Mouse (Mus musculus): Measurements from ENCODE around the gene Ppp6r3.

Gene Ppp6r3

DNA sequence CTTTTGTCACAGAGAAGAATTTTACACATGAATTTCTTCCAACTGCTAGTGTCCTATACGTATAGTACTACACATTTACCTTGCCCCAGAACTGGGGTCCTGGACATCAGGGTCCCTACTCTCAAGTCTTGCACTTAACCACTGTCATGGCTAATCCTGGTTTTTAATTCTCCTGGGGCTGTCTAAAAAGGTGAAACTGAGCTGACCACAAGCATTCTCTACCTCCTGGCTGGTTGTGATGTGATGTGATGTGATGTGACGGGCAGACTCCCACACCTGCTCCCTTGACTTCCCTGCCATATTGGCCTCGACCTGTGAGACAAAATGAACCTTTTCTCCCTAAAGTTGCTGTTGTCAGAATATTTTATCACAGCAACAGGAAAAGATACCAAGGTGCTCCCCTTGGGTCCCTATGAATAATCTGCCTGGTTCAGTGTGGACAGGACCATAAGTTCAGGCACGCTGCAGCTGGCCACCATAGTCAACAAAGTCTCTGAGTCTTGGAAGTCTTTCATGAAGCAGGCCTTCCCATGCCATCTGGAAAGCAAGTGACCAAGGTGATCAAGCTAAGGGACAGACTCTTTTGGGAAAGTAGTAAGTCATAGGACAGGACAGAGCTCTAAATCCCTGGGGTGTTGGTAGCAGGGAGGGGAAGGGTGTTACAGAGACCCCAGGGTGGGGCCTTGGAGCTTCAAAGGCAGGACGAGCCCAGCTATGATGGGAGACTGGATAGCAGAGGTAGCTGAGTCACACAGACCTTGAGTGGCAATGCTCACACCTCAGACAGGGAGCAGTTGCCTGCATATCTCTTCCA, 1.1 kb upstream of the Ppp6r3 start:
- DNase-seq (ENCODE audit: low spot score in 2 of 2) = no peak

- DNase-seq (ENCODE audit: low spot score in 2 of 2) = peak in 1 of 2 experiments; percentile 80
These were observed 295 bp downstream of the Ppp6r3 start for GRCm38 (mm10) chr19:3575276-3575631.

GRCm38 (mm10) chr19:3574593-3575094, 905 bp downstream of the Ppp6r3 start:
- no peak for DNase-seq (ENCODE audit: low spot score in 2 of 2)

DNA sequence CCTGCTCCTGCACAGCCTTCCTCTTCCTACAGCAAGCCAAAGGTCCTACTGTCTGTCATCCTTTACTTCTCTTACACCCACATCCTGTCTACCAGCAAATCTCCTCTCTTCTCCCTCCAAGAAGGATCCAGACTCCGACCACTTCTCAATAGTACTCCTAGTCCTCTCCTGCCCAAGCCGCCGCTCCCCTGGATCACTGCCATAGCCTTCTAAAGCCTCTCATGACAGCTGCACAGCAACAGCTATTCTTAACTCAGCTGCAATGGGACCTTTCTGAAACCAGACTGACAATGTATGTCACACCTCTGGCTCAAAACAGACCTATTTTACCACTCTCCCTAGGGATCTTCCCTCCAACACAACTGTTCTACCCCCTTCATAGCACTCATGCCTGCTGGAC, 11.2 kb downstream of the Ppp6r3 start:
- DNase-seq (ENCODE audit: low spot score in 2 of 2) = no peak

DNA sequence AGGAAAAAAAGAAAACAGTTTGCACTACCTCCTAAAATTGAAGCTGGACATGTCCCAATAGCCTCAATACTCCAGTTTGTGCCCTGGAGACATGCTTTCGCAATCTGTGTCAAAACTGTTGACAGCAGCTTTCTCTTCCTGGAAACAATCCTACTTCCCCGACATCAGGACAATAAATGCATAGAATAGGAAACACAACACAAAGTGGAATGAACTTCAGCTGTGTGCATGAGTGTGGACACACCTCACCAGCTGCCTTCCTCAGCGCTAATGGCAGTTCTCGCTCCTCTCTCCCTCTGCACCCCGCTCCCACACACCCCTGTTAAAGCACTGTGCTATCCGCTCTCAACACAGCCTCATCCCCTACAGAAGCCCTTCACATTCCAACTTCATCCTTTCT, 12.8 kb downstream of the Ppp6r3 start:
- DNase-seq (ENCODE audit: low spot score in 2 of 2) = peak in 1 of 2 experiments; percentile 40

DNA sequence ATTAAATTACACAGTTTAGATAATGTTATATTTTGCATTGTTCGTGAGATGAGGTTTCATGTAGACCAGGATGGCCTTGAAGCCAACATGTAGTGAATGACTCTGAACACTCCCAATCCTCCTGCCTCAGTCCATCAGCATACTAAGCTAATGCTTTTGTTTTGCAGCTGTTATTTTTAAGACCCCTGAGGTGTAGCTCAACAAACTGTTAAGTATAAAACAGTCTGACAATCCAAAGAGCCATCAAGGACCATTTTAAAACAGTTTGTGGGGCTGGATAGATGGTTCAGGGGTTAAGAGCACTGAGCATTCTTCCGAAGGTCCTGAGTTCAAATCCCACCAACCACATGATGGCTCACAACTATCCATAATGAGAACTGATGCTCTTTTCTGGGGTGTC, 13.3 kb downstream of the Ppp6r3 start:
- no peak for DNase-seq (ENCODE audit: low spot score in 2 of 2)

GRCm38 (mm10) chr19:3556169-3556827, 19.3 kb downstream of the Ppp6r3 start:
- DNase-seq (ENCODE audit: low spot score in 2 of 2) = no peak

DNA sequence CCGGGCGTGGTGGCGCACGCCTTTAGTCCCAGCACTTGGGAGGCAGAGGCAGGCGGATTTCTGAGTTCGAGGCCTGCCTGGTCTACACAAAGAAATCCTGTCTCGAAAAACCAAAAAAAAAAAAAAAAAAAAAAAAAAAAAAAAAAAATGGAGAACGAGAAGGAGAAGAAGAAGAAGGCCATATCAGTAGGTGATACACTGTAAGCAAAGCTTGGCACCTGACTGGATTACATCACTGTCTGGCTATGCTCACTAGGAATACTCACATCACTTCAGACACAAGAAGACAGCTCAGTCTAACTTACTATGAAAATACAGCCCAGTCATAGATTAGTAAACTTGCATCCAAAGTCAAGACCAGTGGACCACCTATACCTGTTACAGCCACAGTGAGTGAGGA, 20.8 kb downstream of the Ppp6r3 start:
- no peak for DNase-seq (ENCODE audit: low spot score in 2 of 2)

DNA sequence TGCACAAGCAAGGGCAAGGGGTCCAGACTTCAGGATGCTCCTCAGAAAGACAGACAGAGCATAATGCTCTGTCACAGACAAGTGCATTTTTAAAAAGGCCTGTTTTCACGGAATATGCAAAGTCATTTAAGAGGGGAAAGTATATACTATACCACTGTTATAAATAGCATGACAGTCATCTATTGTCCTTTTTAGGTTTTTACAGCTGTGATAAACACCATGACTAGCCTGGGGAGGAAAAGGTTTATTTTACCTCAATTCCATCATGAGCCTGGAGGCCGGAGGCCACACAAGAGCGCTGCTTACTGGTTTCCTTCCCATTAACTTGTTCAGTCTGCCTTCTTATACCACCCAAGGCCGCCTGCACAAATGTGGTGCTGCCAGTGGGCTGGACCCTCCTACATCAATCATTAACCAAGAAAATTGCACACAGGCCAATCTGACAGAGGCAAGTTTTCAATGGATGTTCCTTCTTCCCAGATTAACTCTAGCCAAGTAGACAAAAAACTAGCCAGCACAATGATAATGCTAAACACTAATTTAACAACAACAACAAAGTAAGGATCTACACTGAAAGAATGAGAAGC, 23.9 kb downstream of the Ppp6r3 start:
- no peak for DNase-seq (ENCODE audit: low spot score in 2 of 2)

DNA sequence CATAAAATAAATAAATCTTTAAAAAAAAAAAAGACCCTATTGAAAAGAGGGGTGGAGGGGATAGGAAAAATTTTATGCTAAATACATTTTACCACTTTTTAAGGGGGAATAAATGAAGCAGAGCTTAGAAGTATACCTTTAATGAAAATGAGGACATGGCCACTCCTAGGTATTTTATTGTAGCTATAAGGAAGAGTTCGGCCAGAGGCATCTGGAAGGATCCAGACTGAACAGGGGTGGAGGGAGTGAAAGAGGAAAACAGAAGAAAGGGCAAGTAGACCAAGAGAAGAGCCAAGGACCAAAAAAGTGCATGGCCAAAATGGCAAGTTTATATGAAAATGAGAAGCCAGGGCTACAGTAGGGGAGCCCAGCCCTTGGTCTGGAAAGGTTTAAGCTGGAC, 25.4 kb downstream of the Ppp6r3 start:
- DNase-seq (ENCODE audit: low spot score in 2 of 2) = no peak

DNA sequence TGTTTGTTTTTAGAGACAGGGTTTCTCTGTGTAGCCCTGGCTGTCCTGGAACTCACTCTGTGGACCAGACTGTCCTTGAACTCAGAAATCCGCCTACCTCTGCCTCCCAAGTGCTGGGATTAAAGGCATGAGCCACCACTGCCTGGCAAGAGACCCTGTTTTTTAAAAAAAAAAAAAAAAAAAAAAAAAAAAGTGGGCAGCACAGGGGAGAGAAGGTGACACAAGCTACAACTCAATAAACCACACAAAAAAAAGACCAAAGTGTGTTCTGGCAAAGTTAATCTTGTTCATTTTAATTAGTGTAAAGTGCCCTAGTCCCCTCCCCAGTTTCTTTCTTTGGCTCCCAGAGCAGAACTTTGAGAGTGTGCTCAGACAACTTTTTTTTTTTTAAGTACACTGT, 26.3 kb downstream of the Ppp6r3 start:
- no peak for DNase-seq (ENCODE audit: low spot score in 2 of 2)

GRCm38 (mm10) chr19:3548311-3548710, 27.2 kb downstream of the Ppp6r3 start:
- no peak for DNase-seq (ENCODE audit: low spot score in 2 of 2)

GRCm38 (mm10) chr19:3544995-3545394, 30.6 kb downstream of the Ppp6r3 start:
- no peak for DNase-seq (ENCODE audit: low spot score in 2 of 2)

DNA sequence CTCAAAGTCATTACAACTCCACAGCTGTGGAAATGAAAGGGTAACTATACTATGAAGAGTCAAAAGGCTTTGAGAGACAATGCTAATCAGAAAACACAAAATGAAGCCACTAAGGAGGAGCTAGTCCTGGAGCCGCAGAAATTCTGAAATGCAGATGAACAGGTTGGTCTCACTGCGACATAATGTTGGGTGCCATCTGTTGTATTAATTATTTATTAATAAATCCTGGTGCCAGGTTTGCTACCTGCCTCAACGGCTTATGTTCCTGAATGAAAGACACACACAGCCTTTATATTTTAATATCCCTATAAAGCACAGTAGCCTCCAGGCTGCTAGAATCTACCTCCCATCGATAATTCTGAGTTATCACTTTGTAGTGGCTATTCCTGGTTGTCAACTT, 33.0 kb downstream of the Ppp6r3 start:
- no peak for DNase-seq (ENCODE audit: low spot score in 2 of 2)

GRCm38 (mm10) chr19:3540997-3541396, 34.6 kb downstream of the Ppp6r3 start:
- no peak for DNase-seq (ENCODE audit: low spot score in 2 of 2)

DNA sequence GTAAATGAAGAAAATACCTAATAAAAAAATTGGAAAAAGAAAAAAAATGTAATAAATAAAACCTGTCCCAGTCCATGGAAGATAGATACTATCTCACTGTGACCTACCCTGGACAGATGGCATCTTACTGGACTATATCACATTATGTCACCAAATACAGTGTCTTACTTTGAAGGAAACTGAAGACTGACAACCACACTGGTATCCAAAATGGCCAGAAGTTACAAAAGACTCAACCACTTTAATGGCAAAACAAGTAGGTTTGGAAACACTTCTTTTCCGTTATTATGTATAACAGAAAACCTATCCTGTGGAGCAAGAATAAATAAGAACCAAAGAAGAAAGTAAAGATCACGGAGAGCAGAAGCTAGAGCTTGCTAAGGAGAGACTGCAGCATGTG, 35.3 kb downstream of the Ppp6r3 start:
- DNase-seq (ENCODE audit: low spot score in 2 of 2) = no peak

- no peak for DNase-seq (ENCODE audit: low spot score in 2 of 2)
These were observed 36.1 kb downstream of the Ppp6r3 start for GRCm38 (mm10) chr19:3539456-3539855.

DNA sequence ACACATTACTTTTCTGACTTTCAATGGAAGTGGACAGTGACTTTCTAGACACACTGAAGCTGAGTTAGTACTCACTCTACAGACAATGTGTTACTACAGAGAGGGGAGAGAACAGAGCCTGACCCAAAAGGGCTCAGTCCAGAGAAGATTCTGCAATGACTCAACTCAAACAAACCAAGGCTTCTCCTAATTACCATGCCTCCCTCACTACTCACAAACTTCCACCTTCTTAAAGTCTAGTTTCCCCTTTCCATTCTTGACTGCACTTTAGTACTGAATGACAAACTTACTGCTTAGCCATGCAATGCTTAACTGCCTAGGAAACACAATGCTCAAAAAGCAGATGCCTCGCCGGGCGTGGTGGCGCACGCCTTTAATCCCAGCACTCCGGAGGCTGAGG, 37.9 kb downstream of the Ppp6r3 start:
- no peak for DNase-seq (ENCODE audit: low spot score in 2 of 2)

GRCm38 (mm10) chr19:3534945-3535344, 40.6 kb downstream of the Ppp6r3 start:
- no peak for DNase-seq (ENCODE audit: low spot score in 2 of 2)

DNA sequence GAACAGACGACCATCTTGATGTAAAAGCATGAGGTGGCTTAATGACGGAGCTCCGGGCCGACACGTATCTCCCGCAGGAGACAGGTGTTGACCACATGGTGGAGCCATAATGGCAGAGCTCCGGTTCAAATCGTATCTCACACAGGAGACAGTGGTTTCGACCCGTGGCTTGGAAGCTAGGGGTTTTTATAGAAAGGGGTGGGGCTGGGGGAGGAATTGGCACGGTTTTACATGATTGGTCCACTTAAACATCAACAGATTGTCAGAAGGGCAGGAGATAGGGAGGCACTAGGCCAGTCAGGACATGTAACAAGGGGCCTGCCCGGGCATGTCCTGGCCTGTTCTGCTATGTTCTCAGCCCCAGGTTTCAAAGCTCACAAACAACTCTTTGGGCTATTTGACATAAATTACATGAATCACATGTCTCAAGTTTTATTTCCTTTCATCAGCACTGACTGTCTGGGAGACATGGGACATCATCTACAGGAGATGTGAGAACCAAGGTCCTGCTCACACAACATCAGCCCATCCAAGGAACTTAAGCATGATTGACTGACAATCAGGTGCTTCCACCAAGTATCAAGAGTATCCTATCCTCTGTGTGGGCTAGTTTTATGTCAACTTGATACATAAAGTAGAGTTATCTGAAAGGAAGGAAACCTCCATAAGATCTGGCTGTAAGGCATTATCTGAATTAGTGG, 42.1 kb downstream of the Ppp6r3 start:
- DNase-seq (ENCODE audit: low spot score in 2 of 2) = peak; percentile 20 to 40

GRCm38 (mm10) chr19:3532717-3533260, 42.8 kb downstream of the Ppp6r3 start:
- no peak for DNase-seq (ENCODE audit: low spot score in 2 of 2)

DNA sequence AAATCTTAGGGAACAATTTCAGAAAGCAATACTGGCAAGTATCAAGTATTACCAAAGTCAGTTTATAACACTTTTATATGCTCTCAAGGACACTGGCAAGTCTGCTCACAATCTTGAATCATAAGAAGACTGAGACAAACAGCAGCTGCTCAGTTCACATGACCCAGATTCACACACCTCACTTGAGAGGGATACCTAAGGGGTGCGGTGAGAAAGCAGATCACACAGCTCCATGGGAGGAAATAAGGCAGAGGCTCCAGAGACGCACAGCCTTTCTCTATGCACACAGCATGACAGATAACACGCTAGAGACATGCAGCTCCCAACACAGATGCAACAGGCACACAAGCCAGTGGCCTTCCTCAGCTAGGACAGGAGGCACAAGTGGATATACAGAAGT, 45.8 kb downstream of the Ppp6r3 start:
- no peak for DNase-seq (ENCODE audit: low spot score in 2 of 2)
